Comparison of ENCODE assay signal across 21 mouse cellular contexts in genomic region chr4:97813996-97814395, GRCm38 (mm10). TPM values are rescaled to one million over a fixed set of nuclear protein-coding genes. Genes with fewer than 3 reads are reported as not detected.
DNase-seq lines count a peak whose midpoint lies in the region; ATAC-seq and TF ChIP-seq lines count a peak whose summit lies in the region.
"Had no signal": no experiment of that assay in that cellular context is flagged by ENCODE, and none has a peak within 500 bp of the region (broad histone marks: within the 10 kb centered on the region; RNA-seq: fewer than 3 reads in every experiment).

No protein-coding gene starts in this region.

- intact Hi-C loops in gastrocnemius, adult 2 months (cut with DNase I) = no loop called here

- ATAC-seq in heart, embryonic 15.5 days (replicated peaks; ENCODE audit: insufficient number of reproducible peaks, insufficient read depth, low FRiP score, low read depth) = no peak
- ATAC-seq: intestine, embryonic 16.5 days had no signal

- no peaks in the 10 kb centered on the region for H3K27me3 ChIP-seq in heart, embryonic 15.5 days
- H3K27me3 ChIP-seq: CH12.LX; embryonic facial prominence, embryonic 15.5 days; hindbrain, embryonic 15.5 days; lung, embryonic 15.5 days; neural tube, embryonic 12.5 days had no signal

- peak overlapping the region; percentile 51 for H3K27ac ChIP-seq in gastrocnemius, adult 2 months
- peak overlapping the region; percentile 58; the same call in 1 of the 2 replicates for H3K27ac ChIP-seq in layer of hippocampus, adult 2 months
- peak overlapping the region; percentile 81 for H3K27ac ChIP-seq in heart, embryonic 15.5 days
- H3K27ac ChIP-seq: embryonic facial prominence, embryonic 15.5 days; hindbrain, embryonic 15.5 days; lung, embryonic 15.5 days; midbrain, embryonic 12.5 days; neural tube, embryonic 12.5 days had no signal

- no peaks in the 10 kb centered on the region for H3K9me3 ChIP-seq in heart, embryonic 15.5 days (replicated peaks)
- H3K9me3 ChIP-seq: embryonic facial prominence, embryonic 15.5 days; hindbrain, embryonic 15.5 days; lung, embryonic 15.5 days; midbrain, embryonic 12.5 days; neural tube, embryonic 12.5 days had no signal

- H3K4me3 ChIP-seq in gastrocnemius, adult 2 months = no peak overlapping the region
- H3K4me3 ChIP-seq in layer of hippocampus, adult 2 months = no peak overlapping the region
- no peak overlapping the region for H3K4me3 ChIP-seq in heart, embryonic 15.5 days
- H3K4me3 ChIP-seq: embryonic facial prominence, embryonic 15.5 days; hindbrain, embryonic 15.5 days; lung, embryonic 15.5 days; midbrain, embryonic 12.5 days; neural tube, embryonic 12.5 days had no signal

- H3K4me1 ChIP-seq in heart, embryonic 15.5 days (replicated peaks) = peaks cover 63% of the 10 kb centered on the region

- H3K9ac ChIP-seq in heart, embryonic 15.5 days = 0 out of 2 replicates have a peak overlapping the region, but pooled peaks have one; percentile 17
- H3K9ac ChIP-seq: embryonic facial prominence, embryonic 15.5 days; hindbrain, embryonic 15.5 days; lung, embryonic 15.5 days; midbrain, embryonic 12.5 days; neural tube, embryonic 12.5 days had no signal

- TF ChIP-seq CTCF in gastrocnemius, adult 2 months (IDR thresholded peaks at IDR 0.05) = no peak
- TF ChIP-seq CTCF in layer of hippocampus, adult 2 months (conservative IDR thresholded peaks at IDR 0.05) = no peak

- WGBS in heart, embryonic 15.5 days = 26% methylated on average over 4 of the region's 4 CpGs

- peak overlapping the region; percentile 37 for H3K4me2 ChIP-seq in heart, embryonic 15.5 days
- H3K4me2 ChIP-seq: embryonic facial prominence, embryonic 15.5 days; hindbrain, embryonic 15.5 days; lung, embryonic 15.5 days; midbrain, embryonic 12.5 days; neural tube, embryonic 12.5 days had no signal

- no peak for DNase-seq in gastrocnemius, adult 2 months
- DNase-seq in gastrocnemius, postnatal 25 days = no peak
- no peak for DNase-seq in layer of hippocampus, adult 2 months (ENCODE audit: low spot score in 2 of 2)
- no peak for DNase-seq in layer of hippocampus, postnatal 14 days (ENCODE audit: low spot score in 2 of 2)
- DNase-seq in adipocyte (ENCODE audit: low spot score) = peak; percentile 23
- DNase-seq in c-Kit-positive CD71-positive TER-119-positive erythroid progenitor cells, embryonic 14.5 days (ENCODE audit: low spot score) = no peak
- no peak for DNase-seq in urinary bladder, postnatal 36 days (ENCODE audit: low spot score in 2 of 2)
- DNase-seq: cerebellum, postnatal 25 days; embryo, embryonic 11 days; layer of hippocampus, postnatal 36 days; right cerebral cortex, postnatal 4 days had no signal

- no peaks in the 10 kb centered on the region; the same call in 1 of the 2 replicates for H3K36me3 ChIP-seq in heart, embryonic 15.5 days
- H3K36me3 ChIP-seq: embryonic facial prominence, embryonic 15.5 days; hindbrain, embryonic 15.5 days; lung, embryonic 15.5 days; midbrain, embryonic 12.5 days; neural tube, embryonic 12.5 days had no signal

RNA-seq across cellular contexts. Expression of gene E130114P18Rik, which starts 36.1 kb away (rescaled TPM):
- total RNA-seq in gastrocnemius, adult 2 months (2021) = not detected
- total RNA-seq in gastrocnemius, postnatal 25 days (2021) = under 1 TPM in 1 of 2 experiments, not detected in 1; 0.41 TPM
- total RNA-seq in layer of hippocampus, adult 2 months (2021) = 1 to 10 TPM; 7.1 to 7.9 TPM
- total RNA-seq in layer of hippocampus, postnatal 14 days (2021) = 10 to 100 TPM in 1 of 2 experiments, 1 to 10 TPM in 1; 8.4 to 11.7 TPM
- 0.25 and 0.30 TPM in 2 replicates for polyA plus RNA-seq in heart, embryonic 15.5 days (2015; fragmentation: Nextera tagmentation; extraction: Ambion mirVana)
- total RNA-seq: CH12.LX; granulocyte monocyte progenitor cell, adult 5-6 weeks; megakaryocyte progenitor cell, adult 5-6 weeks had no signal

RNA-seq across cellular contexts. Expression of gene Nfia, which starts 41.5 kb away (rescaled TPM):
- total RNA-seq in gastrocnemius, adult 2 months (2021) = 10 to 100 TPM; 57.0 to 57.8 TPM
- 10 to 100 TPM; 54.7 to 55.0 TPM for total RNA-seq in gastrocnemius, postnatal 25 days (2021)
- 100 to 1,000 TPM; 113 to 115 TPM for total RNA-seq in layer of hippocampus, adult 2 months (2021)
- 100 to 1,000 TPM; 131 to 132 TPM for total RNA-seq in layer of hippocampus, postnatal 14 days (2021)
- 46.8 and 47.9 TPM in 2 replicates for polyA plus RNA-seq in heart, embryonic 15.5 days (2015; fragmentation: Nextera tagmentation; extraction: Ambion mirVana)
- total RNA-seq: CH12.LX had no signal

Comparison
In these comparisons a context has a peak if more than half of its experiments do, and no peak if none do; other contexts are left out.
1. RNA of gene E130114P18Rik, which starts 36.1 kb away (total RNA-seq): 8.4 to 11.7 TPM in layer of hippocampus, postnatal 14 days and 7.1 to 7.9 TPM in layer of hippocampus, adult 2 months; 0.41 TPM in gastrocnemius, postnatal 25 days and not detected in gastrocnemius, adult 2 months; every median in the first group is over 4 times any median in the second.
2. Peak in every context shown above with its lines, with median percentiles within 50 percentile points of each other: H3K27ac ChIP-seq.